Mouse (Mus musculus): ENCODE measurements around the gene Tpte. TPM values are rescaled to one million over a fixed set of nuclear protein-coding genes. Genes with fewer than 3 reads are reported as not detected.

The Tpte gene
- not detected in 2 replicates for polyA plus RNA-seq (2014; fragmentation: Nextera tagmentation; extraction: Ambion mirVana)

DNA sequence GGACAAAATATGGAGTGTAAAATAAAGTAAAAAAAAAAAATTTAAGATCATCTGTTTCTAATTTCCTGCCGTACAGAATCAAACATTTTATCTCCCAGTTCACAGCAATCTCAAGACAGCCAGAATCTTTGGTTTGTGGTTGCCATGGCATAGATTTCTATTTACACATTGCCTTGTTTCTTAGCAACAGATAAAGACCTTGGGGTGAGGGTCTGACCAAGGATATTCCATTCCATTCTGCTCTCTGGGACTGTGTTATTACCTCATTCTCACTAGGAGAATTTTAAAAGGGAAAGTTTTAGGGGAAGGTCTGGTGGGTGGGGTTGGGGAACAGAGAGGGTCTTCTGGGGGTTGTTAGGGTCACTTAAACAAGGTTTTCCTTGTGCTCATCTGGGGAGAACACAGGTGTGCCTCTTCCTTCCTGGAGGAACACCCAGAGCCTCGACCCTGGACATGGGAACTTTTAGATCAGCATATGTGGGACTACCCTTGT, at the start of gene Tpte:
Tpte (plus strand) TSS at position 443 of the 493 bp plus-strand sequence.
- Histone ChIP-seq H3K36me3 (ENCODE audit: control insufficient read depth, insufficient read depth, low read length) (no peaks in the 10 kb centered on the region), H3K27ac (replicated peaks; ENCODE audit: low read depth, low read length) (no peak within 1 kb of the TSS), H3K4me1 (ENCODE audit: control insufficient read depth, insufficient read depth, low read length) (no peaks in the 10 kb centered on the region), H3K9ac (ENCODE audit: low read length) (no peak within 1 kb of the TSS), H3K27me3 (ENCODE audit: control insufficient read depth, insufficient read depth, low read length) (no peaks in the 10 kb centered on the region), H3K4me3 (ENCODE audit: low read depth, low read length) (no peak within 1 kb of the TSS), H3K4me2 (ENCODE audit: low read depth, severe bottlenecking) (no peak within 1 kb of the TSS), H3K9me3 (ENCODE audit: control insufficient read depth, low read length) (no peaks in the 10 kb centered on the region)
- DNase-seq (ENCODE audit: low spot score) (no peak), ATAC-seq (ENCODE audit: insufficient number of reproducible peaks, low FRiP score, low TSS enrichment, low read depth) (no peak)
- WGBS: 57% methylated on average over 2 of the region's 2 CpGs

DNA sequence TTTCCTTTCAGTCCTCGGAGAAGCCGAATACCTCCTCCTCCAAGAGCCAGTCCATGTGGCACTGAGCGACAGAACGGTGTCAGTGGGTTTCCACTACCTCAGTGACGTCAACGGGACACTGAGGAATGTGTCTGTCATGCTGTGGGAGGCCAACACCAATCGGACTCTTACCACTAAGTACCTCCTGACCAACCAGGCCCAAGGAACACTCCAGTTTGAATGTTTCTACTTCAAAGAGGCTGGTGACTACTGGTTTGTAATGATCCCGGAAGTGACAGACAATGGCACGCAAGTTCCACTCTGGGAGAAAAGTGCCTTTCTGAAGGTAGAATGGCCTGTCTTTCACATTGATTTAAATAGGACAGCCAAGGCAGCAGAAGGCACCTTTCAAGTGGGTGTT, 40.3 kb upstream of the Tpte start:
- Histone ChIP-seq H3K4me1 (ENCODE audit: control insufficient read depth, insufficient read depth, low read length) (no peaks in the 10 kb centered on the region), H3K4me2 (ENCODE audit: low read depth, severe bottlenecking) (no peak overlapping the region), H3K27me3 (ENCODE audit: control insufficient read depth, insufficient read depth, low read length) (no peaks in the 10 kb centered on the region), H3K9ac (ENCODE audit: low read length) (no peak overlapping the region), H3K4me3 (ENCODE audit: low read depth, low read length) (no peak overlapping the region), H3K36me3 (ENCODE audit: control insufficient read depth, insufficient read depth, low read length) (no peaks in the 10 kb centered on the region), H3K9me3 (ENCODE audit: control insufficient read depth, low read length) (no peaks in the 10 kb centered on the region), H3K27ac (replicated peaks; ENCODE audit: low read depth, low read length) (no peak overlapping the region)
- DNase-seq (ENCODE audit: low spot score) (no peak), ATAC-seq (ENCODE audit: insufficient number of reproducible peaks, low FRiP score, low TSS enrichment, low read depth) (no peak)
- WGBS: 89% methylated on average over 9 of the region's 9 CpGs

DNA sequence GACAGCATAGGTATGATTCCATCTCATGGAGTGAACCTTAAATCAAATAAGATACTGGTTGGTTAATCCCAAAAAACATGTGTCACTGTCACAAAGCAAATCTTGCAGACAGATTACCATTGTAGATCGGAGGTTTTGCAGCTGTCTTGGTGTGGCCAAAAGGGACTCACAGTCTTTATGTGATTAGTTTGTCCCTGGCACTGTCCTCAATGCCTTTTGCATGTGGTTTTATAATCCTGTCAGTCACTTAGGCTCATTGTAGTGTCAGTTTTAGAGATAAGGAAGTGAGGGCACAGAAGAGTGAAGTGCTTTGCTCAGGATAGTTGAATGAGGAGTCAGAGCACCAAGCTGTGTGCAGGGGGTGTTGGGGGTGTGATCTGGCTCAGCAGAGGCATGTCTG, 37.6 kb upstream of the Tpte start:
- Histone ChIP-seq H3K4me1 (ENCODE audit: control insufficient read depth, insufficient read depth, low read length) (no peaks in the 10 kb centered on the region), H3K4me3 (ENCODE audit: low read depth, low read length) (no peak overlapping the region), H3K36me3 (ENCODE audit: control insufficient read depth, insufficient read depth, low read length) (no peaks in the 10 kb centered on the region), H3K9ac (ENCODE audit: low read length) (no peak overlapping the region), H3K27ac (replicated peaks; ENCODE audit: low read depth, low read length) (no peak overlapping the region), H3K27me3 (ENCODE audit: control insufficient read depth, insufficient read depth, low read length) (no peaks in the 10 kb centered on the region), H3K9me3 (ENCODE audit: control insufficient read depth, low read length) (no peaks in the 10 kb centered on the region), H3K4me2 (ENCODE audit: low read depth, severe bottlenecking) (no peak overlapping the region)
- DNase-seq (ENCODE audit: low spot score): no peak
- WGBS: 71% methylated on average over 1 of the region's 1 CpGs
- ATAC-seq (ENCODE audit: insufficient number of reproducible peaks, low FRiP score, low TSS enrichment, low read depth): no peak

DNA sequence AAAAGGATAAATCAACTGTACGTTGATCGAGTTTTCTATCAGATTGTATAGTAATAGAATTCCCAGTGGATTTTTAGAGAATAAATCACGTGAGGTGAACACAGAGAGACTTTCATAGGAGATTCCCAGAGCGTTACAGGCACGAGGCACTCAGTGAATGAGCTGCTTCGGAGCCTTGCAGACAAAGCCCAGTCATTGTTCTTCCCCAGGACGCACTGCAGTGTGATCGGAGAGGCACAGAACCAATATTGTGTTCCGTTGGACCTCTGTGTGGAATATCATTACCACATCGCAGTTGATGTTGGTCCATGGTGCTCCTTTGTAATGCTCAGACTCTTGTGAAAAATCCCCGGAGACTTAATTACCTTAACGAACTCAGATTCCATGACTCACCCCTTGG, 35.3 kb upstream of the Tpte start:
- Histone ChIP-seq H3K9ac (ENCODE audit: low read length) (no peak overlapping the region), H3K27me3 (ENCODE audit: control insufficient read depth, insufficient read depth, low read length) (no peaks in the 10 kb centered on the region), H3K9me3 (ENCODE audit: control insufficient read depth, low read length) (no peaks in the 10 kb centered on the region), H3K4me1 (ENCODE audit: control insufficient read depth, insufficient read depth, low read length) (no peaks in the 10 kb centered on the region), H3K4me2 (ENCODE audit: low read depth, severe bottlenecking) (no peak overlapping the region), H3K4me3 (ENCODE audit: low read depth, low read length) (no peak overlapping the region), H3K36me3 (ENCODE audit: control insufficient read depth, insufficient read depth, low read length) (no peaks in the 10 kb centered on the region), H3K27ac (replicated peaks; ENCODE audit: low read depth, low read length) (no peak overlapping the region)
- ATAC-seq (ENCODE audit: insufficient number of reproducible peaks, low FRiP score, low TSS enrichment, low read depth) (no peak), DNase-seq (ENCODE audit: low spot score) (no peak)
- WGBS: 86% methylated on average over 12 of the region's 12 CpGs

DNA sequence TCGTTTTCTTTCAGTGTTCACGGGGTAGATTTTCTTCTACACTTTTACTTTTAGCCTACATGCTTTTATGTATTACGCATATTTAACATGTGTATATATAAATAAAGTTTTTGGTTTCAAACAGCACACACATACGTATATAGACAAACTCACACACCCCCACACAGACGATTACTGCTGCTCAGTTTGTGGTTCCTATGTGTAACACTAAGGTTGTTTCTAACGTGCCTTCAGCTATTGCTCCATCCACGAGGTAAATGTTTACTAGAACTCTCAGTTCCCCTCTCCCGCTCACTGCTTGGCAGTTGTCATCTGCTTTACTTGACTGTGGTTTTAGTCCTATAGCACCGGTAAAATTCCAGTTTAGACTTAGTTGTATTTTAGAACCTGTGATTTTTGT, 34.2 kb upstream of the Tpte start:
- H3K4me3 ChIP-seq (ENCODE audit: low read depth, low read length): no peak overlapping the region
- no peak overlapping the region for H3K9ac ChIP-seq (ENCODE audit: low read length)
- WGBS: 86% methylated on average over 9 of the region's 9 CpGs
- no peak for DNase-seq (ENCODE audit: low spot score)
- H3K27ac ChIP-seq (replicated peaks; ENCODE audit: low read depth, low read length): no peak overlapping the region
- H3K27me3 ChIP-seq (ENCODE audit: control insufficient read depth, insufficient read depth, low read length): no peaks in the 10 kb centered on the region
- ATAC-seq (ENCODE audit: insufficient number of reproducible peaks, low FRiP score, low TSS enrichment, low read depth): no peak
- no peaks in the 10 kb centered on the region for H3K36me3 ChIP-seq (ENCODE audit: control insufficient read depth, insufficient read depth, low read length)
- H3K4me2 ChIP-seq (ENCODE audit: low read depth, severe bottlenecking): no peak overlapping the region
- H3K4me1 ChIP-seq (ENCODE audit: control insufficient read depth, insufficient read depth, low read length): no peaks in the 10 kb centered on the region
- no peaks in the 10 kb centered on the region for H3K9me3 ChIP-seq (ENCODE audit: control insufficient read depth, low read length)

DNA sequence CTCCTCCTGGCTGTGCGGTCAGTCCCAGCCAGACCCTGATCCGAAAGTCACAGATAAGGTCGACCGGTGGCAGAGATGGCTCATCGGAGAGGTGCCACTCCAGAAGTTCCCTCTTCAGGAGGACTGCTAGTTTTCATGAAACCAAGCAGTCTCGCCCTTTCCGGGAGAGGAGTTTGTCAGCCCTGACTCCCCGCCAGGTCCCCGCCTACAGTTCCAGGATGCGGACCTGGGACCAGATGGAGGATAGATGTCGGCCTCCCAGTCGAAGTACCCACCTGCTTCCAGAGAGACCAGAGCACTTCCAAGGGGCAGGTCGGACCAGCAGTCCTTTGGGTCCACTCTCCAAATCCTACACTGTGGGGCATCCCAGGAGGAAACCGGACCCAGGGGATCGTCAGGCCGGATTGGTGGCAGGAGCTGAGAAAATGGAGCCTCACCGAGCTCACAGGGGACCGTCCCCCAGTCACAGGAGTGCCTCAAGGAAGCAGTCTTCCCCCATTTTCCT, 24.2 kb upstream of the Tpte start:
- no peak for ATAC-seq (ENCODE audit: insufficient number of reproducible peaks, low FRiP score, low TSS enrichment, low read depth)

DNA sequence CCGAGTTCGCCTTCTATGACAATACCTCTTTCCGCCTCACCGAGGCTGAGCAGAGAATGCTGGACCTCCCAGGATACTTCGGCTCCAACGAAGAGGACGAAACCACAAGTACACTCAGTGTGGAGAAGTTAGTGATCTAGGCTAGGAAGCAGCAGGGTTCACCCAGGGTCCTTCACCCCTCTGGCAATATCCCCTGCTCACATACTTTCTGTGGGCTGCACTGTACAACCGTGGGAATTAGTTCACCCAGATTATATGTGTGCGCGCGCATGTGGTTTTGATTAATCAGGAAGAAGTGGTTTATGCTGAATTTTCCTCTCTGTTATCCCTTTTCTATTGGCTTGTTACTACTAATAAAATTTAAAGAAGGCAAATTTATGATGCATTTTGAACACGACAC, 23.7 kb upstream of the Tpte start:
- H3K4me2 ChIP-seq (ENCODE audit: low read depth, severe bottlenecking): no peak overlapping the region
- DNase-seq (ENCODE audit: low spot score) (no peak), ATAC-seq (ENCODE audit: insufficient number of reproducible peaks, low FRiP score, low TSS enrichment, low read depth) (no peak)
- H3K9ac ChIP-seq (ENCODE audit: low read length): no peak overlapping the region
- no peaks in the 10 kb centered on the region for H3K27me3 ChIP-seq (ENCODE audit: control insufficient read depth, insufficient read depth, low read length)
- H3K4me1 ChIP-seq (ENCODE audit: control insufficient read depth, insufficient read depth, low read length): no peaks in the 10 kb centered on the region
- H3K4me3 ChIP-seq (ENCODE audit: low read depth, low read length): no peak overlapping the region
- WGBS: 82% methylated on average over 12 of the region's 12 CpGs
- no peaks in the 10 kb centered on the region for H3K36me3 ChIP-seq (ENCODE audit: control insufficient read depth, insufficient read depth, low read length)
- no peak overlapping the region for H3K27ac ChIP-seq (replicated peaks; ENCODE audit: low read depth, low read length)
- no peaks in the 10 kb centered on the region for H3K9me3 ChIP-seq (ENCODE audit: control insufficient read depth, low read length)

More for the DNA sequence above, 24.2 kb upstream of the Tpte start:
- Histone ChIP-seq H3K27ac (replicated peaks; ENCODE audit: low read depth, low read length) (no peak overlapping the region), H3K9me3 (ENCODE audit: control insufficient read depth, low read length) (no peaks in the 10 kb centered on the region), H3K4me3 (ENCODE audit: low read depth, low read length) (no peak overlapping the region), H3K4me2 (ENCODE audit: low read depth, severe bottlenecking) (no peak overlapping the region), H3K4me1 (ENCODE audit: control insufficient read depth, insufficient read depth, low read length) (no peaks in the 10 kb centered on the region), H3K9ac (ENCODE audit: low read length) (no peak overlapping the region), H3K27me3 (ENCODE audit: control insufficient read depth, insufficient read depth, low read length) (no peaks in the 10 kb centered on the region), H3K36me3 (ENCODE audit: control insufficient read depth, insufficient read depth, low read length) (no peaks in the 10 kb centered on the region)
- no peak for DNase-seq (ENCODE audit: low spot score)
- 90% methylated on average over 18 of the region's 18 CpGs for WGBS

DNA sequence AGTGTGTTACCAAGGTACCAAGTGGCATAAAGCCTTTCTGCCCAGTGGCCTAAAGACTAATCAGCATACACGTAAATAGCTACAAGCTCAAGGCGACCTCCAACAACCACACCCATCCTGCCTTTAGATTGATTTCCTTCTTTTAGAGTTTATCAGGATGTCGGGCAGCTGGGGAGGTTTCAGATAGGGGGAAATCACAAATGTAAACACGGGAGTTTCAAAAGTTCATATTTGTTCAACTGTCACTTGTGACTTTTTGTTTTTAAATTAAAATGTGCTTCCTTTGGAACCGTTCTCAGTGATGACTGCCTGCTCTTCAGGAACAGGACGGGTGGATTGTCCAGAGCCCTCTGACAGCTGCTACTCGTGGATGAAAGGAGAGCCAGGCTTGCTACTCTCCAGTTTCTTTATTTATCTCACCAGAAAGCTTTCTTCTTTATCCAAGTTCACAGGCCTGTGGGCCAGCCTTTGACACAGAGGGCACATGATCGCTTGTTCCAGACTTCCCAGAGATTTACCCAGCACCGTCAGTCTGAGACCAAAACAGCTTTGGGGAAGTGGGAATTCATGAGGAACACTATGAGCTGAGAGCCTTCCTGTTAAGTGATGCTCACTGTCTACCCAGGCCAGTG, 23.0 kb upstream of the Tpte start:
- WGBS: 67% methylated on average over 9 of the region's 9 CpGs
- Histone ChIP-seq H3K36me3 (ENCODE audit: control insufficient read depth, insufficient read depth, low read length) (no peaks in the 10 kb centered on the region), H3K4me3 (ENCODE audit: low read depth, low read length) (no peak overlapping the region), H3K4me1 (ENCODE audit: control insufficient read depth, insufficient read depth, low read length) (no peaks in the 10 kb centered on the region), H3K27me3 (ENCODE audit: control insufficient read depth, insufficient read depth, low read length) (no peaks in the 10 kb centered on the region), H3K9me3 (ENCODE audit: control insufficient read depth, low read length) (no peaks in the 10 kb centered on the region), H3K27ac (replicated peaks; ENCODE audit: low read depth, low read length) (no peak overlapping the region), H3K9ac (ENCODE audit: low read length) (no peak overlapping the region), H3K4me2 (ENCODE audit: low read depth, severe bottlenecking) (no peak overlapping the region)
- ATAC-seq (ENCODE audit: insufficient number of reproducible peaks, low FRiP score, low TSS enrichment, low read depth) (no peak), DNase-seq (ENCODE audit: low spot score) (no peak)

DNA sequence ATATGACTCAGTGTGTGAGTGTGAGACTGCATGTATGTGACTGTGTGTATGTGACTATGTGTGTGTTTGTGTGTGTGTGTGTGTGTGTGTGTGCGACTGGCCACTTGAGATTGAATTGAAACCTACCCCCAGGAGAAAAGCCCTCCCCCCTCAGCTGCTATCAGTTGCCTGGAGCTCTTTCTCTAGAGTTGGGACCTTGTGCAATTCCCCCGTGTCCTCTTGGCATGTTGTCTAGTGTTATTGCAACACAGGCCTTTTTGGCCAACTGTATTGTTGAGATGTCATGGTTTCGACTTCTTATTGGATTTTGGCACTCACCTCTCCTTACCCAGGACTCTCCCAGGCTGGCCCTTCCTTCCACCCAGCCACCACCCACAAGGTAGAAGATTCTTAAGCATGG, 21.0 kb upstream of the Tpte start:
- no peak overlapping the region for H3K27ac ChIP-seq (replicated peaks; ENCODE audit: low read depth, low read length)
- H3K9me3 ChIP-seq (ENCODE audit: control insufficient read depth, low read length): no peaks in the 10 kb centered on the region
- H3K4me1 ChIP-seq (ENCODE audit: control insufficient read depth, insufficient read depth, low read length): no peaks in the 10 kb centered on the region
- 97% methylated on average over 3 of the region's 3 CpGs for WGBS
- no peaks in the 10 kb centered on the region for H3K36me3 ChIP-seq (ENCODE audit: control insufficient read depth, insufficient read depth, low read length)
- H3K9ac ChIP-seq (ENCODE audit: low read length): no peak overlapping the region
- ATAC-seq (ENCODE audit: insufficient number of reproducible peaks, low FRiP score, low TSS enrichment, low read depth) (no peak), DNase-seq (ENCODE audit: low spot score) (no peak)
- H3K4me3 ChIP-seq (ENCODE audit: low read depth, low read length): no peak overlapping the region
- no peaks in the 10 kb centered on the region for H3K27me3 ChIP-seq (ENCODE audit: control insufficient read depth, insufficient read depth, low read length)
- H3K4me2 ChIP-seq (ENCODE audit: low read depth, severe bottlenecking): no peak overlapping the region
